Mouse (Mus musculus) spleen, adult 2 months (tissue): ENCODE measurements at regions not wholly inside any gene's neighbourhood (a gene's known extent, or its start where the extent isn't known, plus 50 kb on each side); places are given as distances from the start of the nearest gene placed in this dataset.

ENCODE experiments used
- DNase-seq, 2 experiments: peaks; one replicate each; pipeline versions ENCODE4 v3.0.0 to v3.0.0-alpha.2; 2012 to 2021; ENCODE audit warnings: low spot score in 2 of 2, low read depth in 1 of 2
- H3K27ac ChIP-seq: fragments of 200-500 bp; 2 replicates; pipeline ENCODE4 v1.5.1; 2012; ENCODE audit warnings: low read length, inconsistent platforms; ENCODE audit not compliant: insufficient read depth
- H3K27me3 ChIP-seq: fragments of 200-500 bp; 2 replicates; pipeline ENCODE4 v1.6.1; 2012; ENCODE audit warnings: mild to moderate bottlenecking, moderate library complexity, low read length, inconsistent platforms; ENCODE audit not compliant: control insufficient read depth, insufficient read depth
- H3K36me3 ChIP-seq: fragments of 200-500 bp; 2 replicates; pipeline ENCODE4 v1.6.1; 2012; ENCODE audit warnings: mild to moderate bottlenecking, low read length, inconsistent platforms; ENCODE audit not compliant: control insufficient read depth, insufficient read depth
- H3K4me1 ChIP-seq: fragments of 200-500 bp; 2 replicates; pipeline ENCODE4 v1.6.1; 2011; ENCODE audit warnings: inconsistent platforms; ENCODE audit not compliant: control insufficient read depth, insufficient read depth, insufficient read length
- H3K4me3 ChIP-seq: fragments of 200-500 bp; 2 replicates; pipeline ENCODE4 v1.5.1; 2011; ENCODE audit warnings: mild to moderate bottlenecking, inconsistent platforms; ENCODE audit not compliant: insufficient read depth, insufficient read length; ENCODE audit errors: extremely low read depth
- CTCF ChIP-seq: fragments of 200-500 bp; IDR thresholded peaks from 2 replicates; pipeline ENCODE4 v1.5.1; 2011; ENCODE audit warnings: mild to moderate bottlenecking, inconsistent platforms; ENCODE audit not compliant: insufficient read depth, insufficient read length, insufficient replicate concordance; ENCODE audit errors: extremely low read depth
- POLR2A ChIP-seq: fragments of 200-500 bp; IDR thresholded peaks from 2 replicates; pipeline ENCODE4 v1.6.1; 2011; ENCODE audit warnings: low read depth, low read length, inconsistent platforms
- WGBS: fragments of 180-500 bp; shearing (Covaris S2); methylation state at CpG from one replicate; pipeline ENCODE4 v1.1.7; 2018; 5-methylcytosine and 5-hydroxymethylcytosine counted together

DNA sequence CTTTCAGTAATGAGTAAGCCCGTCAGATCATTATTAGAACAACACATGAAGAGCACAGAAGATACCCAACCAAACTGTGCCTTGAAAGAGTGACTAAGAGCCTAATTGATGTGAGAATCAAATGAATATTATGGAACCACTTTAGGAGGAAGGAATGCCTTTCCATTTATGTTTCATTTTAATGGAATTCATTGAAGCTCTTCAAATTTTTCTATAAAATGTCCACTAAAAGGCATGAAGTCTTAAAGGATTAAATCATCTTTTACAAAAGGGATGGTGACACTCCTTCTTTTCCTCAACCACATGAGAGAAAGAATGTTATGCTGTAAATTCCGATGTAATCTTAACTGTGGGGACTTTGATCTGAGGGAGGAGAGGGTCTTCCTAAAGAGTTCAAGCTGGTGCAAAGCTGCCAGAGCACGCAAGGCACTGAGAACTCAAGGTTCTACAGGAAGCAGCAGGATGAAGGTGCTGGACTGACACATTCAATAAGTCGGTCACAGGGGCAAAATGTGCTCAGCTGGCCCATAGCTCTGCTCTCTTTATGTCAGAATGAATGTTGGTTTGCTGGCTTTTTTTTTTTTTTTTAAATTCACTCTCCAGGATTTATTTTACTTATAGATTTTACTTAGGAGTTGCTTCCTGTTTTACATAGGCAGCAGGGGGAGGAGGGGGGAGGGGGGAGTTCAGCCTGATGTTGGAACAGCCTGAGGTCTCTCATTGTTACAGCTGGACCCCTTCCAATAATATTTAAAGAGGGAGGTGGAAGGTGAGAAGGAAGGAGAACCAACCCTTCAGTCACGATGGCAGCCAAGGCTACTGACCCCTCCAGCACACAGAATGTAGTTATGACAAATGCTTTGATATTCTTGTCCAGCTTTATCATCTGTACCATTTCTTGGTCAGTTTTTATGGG is 198.8 kb upstream of the Mmadhc start:
- no peak overlapping the region for H3K27ac ChIP-seq
- DNase-seq = no peak
- no peak for TF ChIP-seq POLR2A
- TF ChIP-seq CTCF = no peak
- WGBS = 71% methylated on average over 5 of the region's 5 CpGs
- H3K4me1 ChIP-seq = no peaks in the 10 kb centered on the region
- H3K4me3 ChIP-seq = no peak overlapping the region
- no peaks in the 10 kb centered on the region; the same call in 1 of the 2 replicates for H3K27me3 ChIP-seq
- no peaks in the 10 kb centered on the region for H3K36me3 ChIP-seq

- H3K4me3 ChIP-seq = no peak overlapping the region
- WGBS = 42% methylated on average over 4 of the region's 4 CpGs
- TF ChIP-seq CTCF (no peak), POLR2A (no peak)
- H3K27me3 ChIP-seq = no peaks in the 10 kb centered on the region; the same call in 1 of the 2 replicates
- no peaks in the 10 kb centered on the region for H3K36me3 ChIP-seq
- no peak for DNase-seq
- no peaks in the 10 kb centered on the region for H3K4me1 ChIP-seq
- no peak overlapping the region for H3K27ac ChIP-seq
Measured at GRCm38 (mm10) chr2:50493597-50494335, 197.2 kb upstream of the Mmadhc start.

DNA sequence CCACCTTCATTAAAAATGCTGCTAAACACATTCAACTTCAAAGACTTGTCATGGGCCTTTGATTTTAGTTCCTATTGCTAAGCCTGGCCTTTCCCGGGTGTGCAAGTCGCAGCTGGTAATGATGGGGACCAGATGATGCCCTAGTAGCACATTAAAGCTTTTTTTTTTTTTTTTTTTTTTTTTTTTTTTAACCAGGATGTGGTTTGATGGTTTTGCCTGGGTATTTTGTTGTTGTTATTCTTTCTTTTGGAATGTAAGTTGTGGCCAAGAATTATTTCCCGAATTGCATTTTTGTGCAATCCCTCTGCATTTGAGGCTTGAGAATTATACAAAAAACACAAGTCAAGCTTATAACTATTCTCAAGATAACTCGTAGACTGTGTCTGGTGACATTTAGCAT is 167.2 kb upstream of the Mmadhc start:
- DNase-seq = no peak
- H3K27me3 ChIP-seq = no peaks in the 10 kb centered on the region
- no peak overlapping the region for H3K4me3 ChIP-seq
- no peak overlapping the region for H3K27ac ChIP-seq
- no peak for TF ChIP-seq POLR2A
- TF ChIP-seq CTCF = no peak
- 50% methylated on average over 4 of the region's 4 CpGs for WGBS
- H3K36me3 ChIP-seq = no peaks in the 10 kb centered on the region
- no peaks in the 10 kb centered on the region for H3K4me1 ChIP-seq

DNA sequence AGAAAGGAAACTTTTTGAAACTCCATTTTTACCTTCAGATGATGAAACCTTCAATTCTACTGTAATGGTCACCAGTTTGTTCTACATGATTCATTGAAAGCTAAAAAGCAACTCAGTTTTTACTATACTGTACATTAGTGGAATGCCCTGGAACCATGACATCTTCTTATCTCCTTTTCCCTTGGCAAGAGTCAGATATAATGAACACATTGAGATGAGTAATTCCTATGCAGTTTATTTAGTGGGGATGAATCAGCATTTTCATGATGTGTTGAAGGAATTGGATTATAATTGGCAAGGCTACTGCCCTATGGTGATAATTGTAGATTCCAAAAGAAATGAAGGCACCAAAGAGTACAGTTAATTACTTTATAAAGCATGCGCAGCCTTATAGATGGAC is 165.8 kb upstream of the Mmadhc start:
- Histone ChIP-seq H3K4me3 (no peak overlapping the region), H3K27me3 (no peaks in the 10 kb centered on the region), H3K4me1 (no peaks in the 10 kb centered on the region), H3K36me3 (no peaks in the 10 kb centered on the region), H3K27ac (no peak overlapping the region)
- WGBS = 98% methylated on average over 1 of the region's 1 CpGs
- TF ChIP-seq POLR2A (no peak), CTCF (no peak)
- DNase-seq = no peak

DNA sequence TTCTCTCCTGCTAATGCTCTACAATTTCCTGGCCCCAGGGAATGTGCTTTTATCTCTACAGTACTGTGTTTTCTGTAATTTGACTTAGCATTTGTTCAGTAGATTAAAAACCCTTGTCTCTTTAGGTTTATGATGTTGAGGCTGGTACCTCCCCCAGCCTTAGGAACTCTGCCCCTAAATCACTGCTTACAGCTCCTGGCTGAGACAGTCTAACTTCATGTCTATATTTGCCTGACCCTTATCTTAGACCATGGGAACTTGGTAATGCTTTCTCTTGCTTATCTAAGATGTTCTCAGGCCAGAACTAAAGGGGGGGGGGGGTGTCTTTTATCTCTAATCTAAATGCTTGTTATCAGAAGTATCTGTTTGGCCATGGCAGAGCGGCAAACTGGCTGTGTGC is 160.1 kb upstream of the Mmadhc start:
- Histone ChIP-seq H3K27ac (no peak overlapping the region), H3K4me3 (no peak overlapping the region), H3K36me3 (no peaks in the 10 kb centered on the region), H3K27me3 (no peaks in the 10 kb centered on the region), H3K4me1 (no peaks in the 10 kb centered on the region)
- TF ChIP-seq CTCF = no peak
- no peak for TF ChIP-seq POLR2A
- WGBS = 89% methylated on average over 1 of the region's 1 CpGs
- no peak for DNase-seq

GRCm38 (mm10) chr2:50448117-50448516 is 151.5 kb upstream of the Mmadhc start:
- H3K4me3 ChIP-seq = no peak overlapping the region
- no peaks in the 10 kb centered on the region for H3K36me3 ChIP-seq
- H3K4me1 ChIP-seq = no peaks in the 10 kb centered on the region
- H3K27me3 ChIP-seq = no peaks in the 10 kb centered on the region
- H3K27ac ChIP-seq = no peak overlapping the region
- TF ChIP-seq POLR2A = no peak
- no peak for TF ChIP-seq CTCF
- DNase-seq = no peak
